Mouse (Mus musculus): Measurements from ENCODE around the gene Lmbr1l. TPM values are rescaled to one million over a fixed set of nuclear protein-coding genes. Genes with fewer than 3 reads are reported as not detected.

The Lmbr1l gene
- 7.5 and 9.2 TPM in 2 replicates for polyA plus RNA-seq (2012)

DNA sequence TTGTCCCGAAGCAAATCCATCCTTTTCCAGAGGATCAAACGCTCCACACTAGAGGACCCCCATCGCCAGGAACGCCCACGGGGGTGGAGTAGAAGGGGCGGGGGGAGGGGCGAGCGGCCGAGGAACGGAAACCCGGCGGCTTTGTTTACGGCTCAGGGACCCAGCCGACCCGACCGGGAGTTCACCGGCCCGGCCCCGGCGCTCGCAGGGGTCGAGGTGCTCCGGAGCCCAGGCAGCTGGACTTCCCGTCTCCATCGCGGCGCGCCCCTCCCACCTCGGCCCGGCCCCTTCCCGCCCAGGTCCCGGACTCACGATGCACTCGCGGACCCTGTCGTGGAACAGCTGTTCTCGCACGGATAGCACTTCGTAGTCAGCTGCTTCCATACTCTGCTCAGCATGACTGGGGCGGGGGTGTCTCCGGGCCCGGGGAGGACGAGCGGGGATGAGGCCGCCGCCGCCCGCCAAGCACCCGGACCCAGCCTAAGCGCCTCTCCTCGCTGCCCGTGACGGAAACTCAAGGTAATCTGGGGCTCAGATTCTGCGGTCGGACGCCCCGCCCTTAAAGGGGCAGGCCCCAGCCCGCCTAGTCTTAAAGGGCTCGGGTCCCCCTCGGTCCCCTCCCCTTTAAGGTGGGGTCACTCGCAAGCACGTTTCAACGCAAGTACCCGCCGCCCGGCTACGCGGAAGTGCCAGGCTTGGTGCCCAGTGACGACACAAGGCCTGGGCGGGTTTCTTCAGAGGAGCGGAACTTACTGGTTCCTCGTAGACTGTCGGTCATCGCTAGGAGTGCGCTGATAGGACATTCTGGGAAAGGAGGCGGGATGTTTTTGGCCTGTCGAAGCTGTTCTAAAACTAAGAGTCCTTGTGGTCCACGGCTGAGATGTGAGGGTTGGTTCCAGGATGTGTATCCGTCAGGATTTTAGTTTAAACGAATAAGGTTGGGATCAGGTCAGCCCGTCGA, at the start of gene Lmbr1l:
TSS of gene Lmbr1l (minus strand) at position 694 of the 961 bp plus-strand sequence.
- TF ChIP-seq GATA1 (IDR thresholded peaks at IDR 0.05; ENCODE audit: low read length): no peak

DNA sequence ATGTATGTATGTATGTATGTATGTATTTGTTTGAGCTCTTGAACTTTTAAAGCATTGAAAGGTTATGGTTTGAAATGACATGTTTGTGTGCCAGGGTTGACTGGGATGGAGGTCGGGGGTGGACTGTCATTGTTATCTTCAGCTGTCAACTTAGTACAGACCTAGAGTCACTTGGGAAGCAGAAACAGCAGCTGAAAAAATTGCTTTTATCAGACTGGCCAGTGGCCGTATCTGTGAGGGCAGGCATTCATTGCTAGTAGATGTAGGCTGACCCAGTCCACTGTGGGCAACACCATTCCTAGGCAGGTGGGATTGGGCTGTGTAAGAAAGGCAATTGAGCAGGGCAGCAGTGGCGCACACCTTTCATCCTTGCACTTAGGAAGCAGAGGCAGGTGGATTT, 41.5 kb upstream of the Lmbr1l start:
- TF ChIP-seq GATA1 (IDR thresholded peaks at IDR 0.05; ENCODE audit: low read length): no peak

DNA sequence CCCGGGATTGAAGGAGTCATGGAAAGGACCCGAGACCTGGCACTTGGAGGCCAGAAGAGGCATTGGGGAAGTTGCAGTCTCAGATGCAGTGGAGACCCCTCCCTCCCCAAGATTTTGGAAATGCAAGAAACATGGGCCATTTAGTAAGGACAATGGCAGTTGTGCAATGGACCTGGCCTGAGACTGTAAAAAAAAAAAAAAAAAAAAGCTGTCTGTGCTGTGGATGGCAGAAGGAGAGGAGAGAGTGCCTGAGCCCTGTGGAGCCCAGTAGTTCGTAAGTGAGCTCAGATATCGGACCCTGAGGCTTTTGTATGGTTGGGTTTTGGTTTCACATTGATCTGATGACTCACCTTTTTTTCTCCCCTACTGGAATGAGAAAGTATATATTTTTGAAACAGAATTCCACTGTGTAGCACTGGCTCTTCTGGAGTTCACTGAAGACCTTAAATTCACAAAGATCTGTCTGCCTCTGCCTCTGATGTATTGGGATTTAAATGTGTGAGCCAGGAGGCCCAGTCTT, 40.9 kb upstream of the Lmbr1l start:
- TF ChIP-seq GATA1 (IDR thresholded peaks at IDR 0.05; ENCODE audit: low read length): no peak

DNA sequence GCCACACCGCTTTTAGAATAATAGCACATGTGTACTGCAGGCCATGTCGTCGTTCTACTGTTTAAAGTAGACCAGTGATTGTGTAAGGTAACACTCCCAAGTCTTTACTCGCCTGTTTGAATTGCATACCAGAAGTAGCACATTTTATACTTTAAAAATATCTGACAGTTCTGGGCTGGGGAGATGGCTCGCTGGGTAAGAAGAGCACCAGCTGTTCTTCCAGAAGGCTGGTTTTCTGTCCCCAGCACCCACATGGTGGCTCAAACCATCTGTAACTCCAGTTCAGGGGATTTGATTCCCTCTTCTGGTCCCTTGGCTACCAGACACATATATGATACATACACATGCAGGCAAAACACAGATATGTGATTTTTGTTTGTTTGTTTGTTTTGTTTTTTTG, 39.4 kb upstream of the Lmbr1l start:
- no peak for TF ChIP-seq GATA1 (IDR thresholded peaks at IDR 0.05; ENCODE audit: low read length)

DNA sequence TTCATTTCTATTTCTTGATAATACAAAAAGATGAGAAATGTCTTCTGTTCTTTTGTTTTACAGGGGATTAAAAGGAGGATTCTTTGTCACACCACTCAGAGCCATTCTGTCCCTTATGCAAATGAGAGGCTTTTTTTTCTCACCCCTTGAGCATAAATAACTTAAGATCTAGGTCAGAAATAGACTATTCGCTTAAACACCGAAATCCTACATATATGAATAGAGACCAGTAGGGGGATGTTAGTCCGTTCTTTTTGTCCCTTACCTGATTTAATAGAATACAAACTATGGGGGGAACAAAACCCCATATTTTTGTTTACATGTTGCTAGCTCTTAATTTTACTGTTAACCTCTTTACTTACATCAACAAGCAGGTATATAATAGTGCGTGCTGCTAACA, 38.0 kb upstream of the Lmbr1l start:
- TF ChIP-seq GATA1 (IDR thresholded peaks at IDR 0.05; ENCODE audit: low read length): no peak

DNA sequence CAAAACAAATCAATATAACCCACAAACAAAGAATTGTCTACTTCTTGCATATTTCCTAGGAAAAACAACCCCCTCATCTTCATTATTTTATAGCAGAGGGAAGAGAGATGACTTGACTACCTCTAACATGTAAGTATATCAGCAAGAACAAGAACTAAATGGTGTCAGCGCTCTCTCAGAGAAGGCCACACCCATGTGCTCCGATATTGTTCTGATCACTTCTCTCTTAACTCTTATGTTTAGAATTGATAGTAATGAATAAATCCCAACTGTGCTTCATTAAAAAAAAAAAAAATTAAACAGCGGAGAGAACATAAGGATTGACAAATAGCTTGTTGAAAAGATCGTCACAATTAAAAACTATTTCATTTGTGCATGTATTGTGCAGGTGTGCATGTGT, 37.3 kb upstream of the Lmbr1l start:
- TF ChIP-seq GATA1 (IDR thresholded peaks at IDR 0.05; ENCODE audit: low read length): no peak

DNA sequence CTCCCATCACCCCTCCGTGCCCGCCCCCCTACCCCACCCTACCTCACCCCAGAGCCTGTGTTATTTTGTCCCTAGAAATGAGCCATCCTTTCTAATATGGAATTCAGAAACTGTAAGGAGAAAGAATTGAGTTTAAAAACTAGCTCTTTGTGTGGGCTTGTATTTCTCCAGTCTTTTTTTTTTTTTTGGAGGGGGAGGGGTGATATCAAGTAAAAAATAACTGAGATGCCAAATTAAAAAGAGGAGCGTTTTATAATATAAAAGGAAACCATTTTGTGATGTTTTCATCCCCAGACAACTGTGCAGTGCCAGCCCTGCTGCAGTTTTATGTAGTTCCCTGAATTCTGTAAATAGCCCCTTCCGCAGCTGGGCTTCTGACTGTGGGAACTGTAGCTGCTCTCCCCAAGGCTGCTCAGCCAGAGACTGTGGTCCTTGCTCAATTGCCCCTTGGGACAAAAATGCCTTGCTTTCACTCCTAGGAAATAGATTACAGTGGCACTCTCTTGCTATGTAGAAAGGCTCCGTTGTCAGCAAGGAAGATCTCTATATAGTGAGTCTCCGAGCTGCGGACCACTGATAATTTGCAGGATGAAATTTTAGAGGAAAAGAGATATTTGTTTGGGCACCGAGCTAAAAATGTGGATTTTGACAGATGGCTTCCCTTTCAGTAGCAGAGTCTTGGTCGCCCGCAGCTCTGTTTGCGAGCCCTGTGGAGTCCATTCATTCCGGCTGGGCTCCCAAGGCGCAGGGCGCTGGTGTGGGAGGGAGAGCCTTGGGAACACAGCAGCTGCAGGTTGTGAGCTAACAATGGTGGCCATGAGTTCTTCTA, 36.6 kb upstream of the Lmbr1l start:
- TF ChIP-seq GATA1 (IDR thresholded peaks at IDR 0.05; ENCODE audit: low read length): no peak

DNA sequence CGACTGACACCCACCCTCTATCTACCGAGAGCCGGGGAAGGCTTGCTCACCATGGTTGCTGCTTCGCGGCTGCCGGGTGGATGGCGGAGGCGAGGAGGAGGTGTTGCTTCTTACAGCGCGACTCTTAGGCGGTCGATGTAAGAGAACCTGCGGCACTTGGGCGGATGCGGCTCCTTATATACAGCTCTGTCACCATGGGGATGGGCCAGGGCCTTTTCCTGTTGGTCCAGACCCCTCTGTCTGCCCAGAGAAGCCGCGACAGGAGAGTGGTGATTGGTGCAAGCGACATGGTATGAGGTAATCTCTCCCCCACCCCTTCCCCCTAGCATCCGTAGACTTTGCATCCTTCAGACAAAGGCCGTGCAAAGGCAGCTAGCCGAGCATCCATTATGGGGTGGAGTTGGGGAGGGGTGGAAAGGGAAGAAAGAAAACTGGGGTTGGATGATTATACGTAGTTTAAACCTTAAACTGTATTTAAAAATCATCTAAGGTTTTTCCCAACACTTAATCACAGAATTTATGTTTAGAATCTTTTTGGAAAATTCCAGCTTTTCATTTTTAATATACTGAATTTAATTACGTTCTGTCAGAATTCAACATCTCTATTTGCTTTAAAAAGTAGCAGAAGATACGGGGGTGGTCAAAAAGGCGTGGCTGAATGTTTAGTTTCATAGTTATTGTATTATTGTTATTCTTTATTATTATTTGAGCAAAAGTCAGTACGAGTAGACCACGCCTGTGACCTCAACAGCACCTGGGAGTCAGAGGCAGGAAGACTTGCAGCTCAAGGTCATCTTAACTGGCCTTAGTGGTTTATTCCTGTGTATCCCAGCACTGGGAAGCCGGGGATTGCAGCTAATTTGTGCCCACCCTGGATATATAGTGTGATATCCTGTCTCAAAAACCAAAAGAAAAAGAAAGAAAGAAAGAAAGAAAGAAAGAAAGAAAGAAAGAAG, 35.6 kb upstream of the Lmbr1l start, which contains the start of the genes Gm49450 and Tuba1a:
TSS of gene Gm49450 (minus strand) at position 151 of the 956 bp plus-strand sequence.
TSS of gene Tuba1a (minus strand) at position 303 of the 956 bp plus-strand sequence.
- no peak for TF ChIP-seq GATA1 (IDR thresholded peaks at IDR 0.05; ENCODE audit: low read length)

DNA sequence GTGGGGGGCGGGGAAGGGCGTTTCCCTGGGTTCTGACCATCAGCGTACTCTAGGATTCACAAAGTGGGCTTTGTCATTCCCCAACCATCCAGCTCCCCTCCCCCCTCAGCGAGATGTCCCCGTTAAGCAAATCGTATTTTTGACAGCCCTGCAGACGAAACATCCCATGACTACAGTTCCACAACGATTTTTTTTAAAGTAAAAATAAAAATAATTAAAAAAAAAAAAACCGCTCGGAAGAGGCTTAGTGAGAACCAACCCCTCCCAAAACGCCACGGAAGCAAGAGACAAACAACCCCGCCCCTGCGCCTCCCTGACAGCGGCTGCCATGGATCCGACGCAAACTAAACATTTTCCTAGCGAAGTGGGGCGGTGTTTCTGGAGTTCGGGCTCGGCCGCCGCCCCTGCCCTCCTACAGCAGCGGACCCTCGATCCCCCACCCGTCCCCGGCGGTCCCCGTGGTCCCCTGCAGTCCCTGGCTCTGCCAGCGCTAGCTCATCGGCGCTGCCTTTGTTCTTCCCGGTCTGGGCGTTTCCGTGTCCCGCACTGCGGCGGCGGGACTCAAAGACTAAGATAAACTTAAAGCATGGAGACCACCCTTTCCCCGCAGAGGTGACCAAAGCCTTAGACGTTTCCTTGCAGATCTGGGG, 34.8 kb upstream of the Lmbr1l start:
- TF ChIP-seq GATA1 (IDR thresholded peaks at IDR 0.05; ENCODE audit: low read length): no peak

DNA sequence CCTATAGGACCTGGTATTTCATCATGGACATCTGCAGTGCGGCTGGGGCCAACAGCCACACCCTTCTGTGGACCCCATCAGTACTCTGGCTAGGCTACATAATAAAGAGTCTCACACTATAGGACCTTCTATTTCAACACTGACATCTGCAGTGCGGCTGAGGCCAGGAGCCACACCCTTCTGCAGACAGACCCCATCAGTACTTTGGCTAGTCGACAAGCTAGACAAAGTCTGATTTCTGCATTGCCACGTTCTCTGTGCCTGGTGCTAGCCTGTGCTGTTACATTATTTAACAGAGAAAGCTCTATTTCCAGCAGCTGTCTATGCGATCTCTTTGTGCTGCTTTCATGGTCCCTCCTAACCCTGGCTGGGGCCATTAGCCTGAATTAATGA, 34.0 kb upstream of the Lmbr1l start:
- TF ChIP-seq GATA1 (IDR thresholded peaks at IDR 0.05; ENCODE audit: low read length): no peak

DNA sequence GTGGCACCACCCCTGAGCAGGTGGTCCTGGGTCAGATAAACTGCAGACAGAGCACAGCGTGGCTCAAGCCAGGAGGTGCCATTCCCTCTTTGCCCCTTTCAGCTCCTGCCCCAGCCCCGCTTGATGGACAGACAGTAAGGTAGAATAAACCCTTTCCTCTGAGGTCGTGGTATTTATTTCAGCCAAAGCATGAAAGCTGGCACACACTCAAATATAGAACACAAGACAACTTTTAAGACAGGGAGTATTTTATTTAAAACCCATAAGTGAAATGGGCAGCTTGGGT, 31.5 kb upstream of the Lmbr1l start:
- no peak for TF ChIP-seq GATA1 (IDR thresholded peaks at IDR 0.05; ENCODE audit: low read length)

DNA sequence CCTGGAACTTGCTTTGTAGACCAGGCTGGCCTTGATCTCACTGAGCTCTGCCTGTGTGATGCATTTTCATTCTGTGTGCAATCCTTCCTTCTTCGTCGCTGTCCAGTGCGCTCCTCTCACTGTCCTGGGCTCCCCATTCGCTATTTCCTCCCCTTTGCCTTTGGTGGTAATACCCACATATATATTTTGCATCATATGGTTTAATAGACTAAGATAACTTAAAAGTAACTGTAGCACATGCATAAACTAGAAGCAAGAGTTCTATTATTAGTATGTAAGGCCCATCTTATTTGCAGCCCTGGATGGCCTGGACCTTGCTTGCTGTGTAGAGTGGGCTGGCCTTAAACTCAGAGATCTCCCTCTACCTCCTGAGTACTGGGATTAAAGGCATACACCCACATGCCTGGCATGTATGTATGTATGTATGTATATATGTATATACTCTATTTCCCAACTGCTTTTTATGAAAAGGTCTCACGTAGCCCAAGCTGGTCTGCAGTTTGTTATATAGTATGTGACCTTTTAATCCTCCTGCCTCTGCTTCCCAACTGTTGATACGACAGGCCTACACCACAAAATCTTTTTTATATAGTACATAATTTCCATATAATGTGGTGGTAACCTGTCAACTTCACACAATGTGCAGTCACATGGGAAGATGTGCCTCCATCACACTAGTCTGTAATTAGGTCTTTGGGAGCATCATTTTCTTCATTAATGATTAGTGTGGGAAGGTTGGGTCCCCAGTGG, 31.0 kb upstream of the Lmbr1l start:
- TF ChIP-seq GATA1 (IDR thresholded peaks at IDR 0.05; ENCODE audit: low read length): no peak

DNA sequence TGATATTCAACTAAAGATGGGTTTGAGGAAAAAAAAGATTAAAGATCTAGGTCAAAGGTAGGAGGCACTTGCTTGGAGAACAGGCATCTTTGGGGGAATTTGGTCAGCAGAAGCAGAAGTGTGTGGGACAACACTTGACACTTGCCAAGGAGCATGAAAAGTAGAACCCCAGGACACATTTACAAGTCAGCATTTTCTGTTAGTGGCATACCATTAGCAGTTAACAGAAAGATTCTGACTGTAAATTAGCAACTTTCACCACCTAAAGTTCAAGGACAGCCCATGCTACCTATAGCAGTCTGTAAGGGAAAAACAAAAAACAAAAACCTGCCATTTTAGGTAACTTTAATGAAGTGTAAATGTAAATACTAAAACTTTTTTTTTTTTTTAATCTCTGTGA, 30.4 kb upstream of the Lmbr1l start:
- no peak for TF ChIP-seq GATA1 (IDR thresholded peaks at IDR 0.05; ENCODE audit: low read length)

DNA sequence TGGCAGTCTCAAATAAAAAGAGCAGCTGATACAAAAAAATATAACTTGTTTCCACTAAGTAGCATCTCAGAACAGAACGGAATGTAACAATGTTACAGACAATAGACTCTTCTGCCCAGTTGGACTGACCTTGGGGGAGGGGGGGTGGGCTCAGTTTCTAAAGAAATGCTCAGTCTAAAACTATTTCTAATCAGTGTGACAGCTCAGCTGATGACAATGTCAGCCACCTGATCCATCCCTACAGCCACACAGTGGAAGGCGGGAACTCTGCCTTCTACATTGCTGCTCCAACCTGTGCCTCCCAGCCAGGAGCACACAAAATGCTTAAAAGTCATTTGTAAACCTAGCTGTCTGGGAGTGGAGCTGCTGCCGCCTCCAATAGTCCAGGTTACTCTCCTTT, 29.9 kb upstream of the Lmbr1l start:
- TF ChIP-seq GATA1 (IDR thresholded peaks at IDR 0.05; ENCODE audit: low read length): no peak
